Mouse (Mus musculus): ENCODE measurements around the gene Gm8265. TPM values are rescaled to one million over a fixed set of nuclear protein-coding genes. Genes with fewer than 3 reads are reported as not detected.
"Not testable (repeated sequence)": the region's sequence is repeated elsewhere in the genome, so short reads cannot be mapped to it uniquely, and the experiment has no call there.

Gene Gm8265
- not detected in 2 replicates for polyA plus RNA-seq (2014; fragmentation: Nextera tagmentation; extraction: Ambion mirVana)

DNA sequence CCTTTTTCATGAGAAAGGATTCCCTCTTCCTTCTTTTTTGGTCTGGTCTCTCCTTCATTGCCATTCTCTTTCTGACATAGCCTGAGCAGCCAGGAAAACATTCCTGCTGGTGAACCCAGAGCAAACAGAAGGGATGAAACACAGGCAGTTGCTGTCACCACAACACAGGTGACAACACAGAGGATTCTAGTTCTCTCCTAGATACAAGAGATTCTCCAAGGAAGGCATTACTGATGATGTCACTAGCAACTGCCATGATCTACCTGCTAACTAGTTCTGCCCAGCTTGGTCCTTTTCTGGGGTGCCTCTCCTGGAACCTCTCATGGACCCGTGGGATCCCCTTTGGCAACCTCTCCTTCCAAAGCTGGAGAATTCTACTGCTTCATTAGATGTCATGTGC is at the start of gene Gm8265:
Gene Gm8265 (minus strand): TSS at position 101 of the 400 bp plus-strand sequence.
- not testable (repeated sequence) for H3K27me3 ChIP-seq (ENCODE audit: control insufficient read depth, insufficient read depth, low read length); H3K27ac ChIP-seq (replicated peaks in 1 of 2; ENCODE audit: control insufficient read depth in 1 of 2, insufficient read depth in 1 of 2, low read depth in 2 of 2, low read length in 2 of 2); H3K4me1 ChIP-seq (ENCODE audit: control insufficient read depth in 2 of 2, insufficient read depth in 2 of 2, low read length in 2 of 2); H3K4me2 ChIP-seq (ENCODE audit: low read length); H3K9me3 ChIP-seq (ENCODE audit: control insufficient read depth, low read length); H3K9ac ChIP-seq (ENCODE audit: low read length); H3K4me3 ChIP-seq (ENCODE audit: control insufficient read depth in 1 of 2, insufficient read depth in 1 of 2, low read depth in 1 of 2, low read length in 2 of 2); H3K36me3 ChIP-seq (ENCODE audit: control insufficient read depth, insufficient read depth, low read length); ATAC-seq (ENCODE audit: insufficient number of reproducible peaks, insufficient read depth, low FRiP score, low read depth)
- WGBS, result no CpG with 5 or more reads among the region's 1 CpGs

Other genes with a start within 250 kb of the Gm8265 start
- gene Gm3500, start 244.0 kb downstream of the Gm8265 start, polyA plus RNA-seq (2014; fragmentation: Nextera tagmentation; extraction: Ambion mirVana), result not detected in 2 replicates
- gene Gm3194, start 177.6 kb downstream of the Gm8265 start, polyA plus RNA-seq (2014; fragmentation: Nextera tagmentation; extraction: Ambion mirVana), result 0.30 TPM in 1 of 2 replicates, not detected in the other
- not detected in 2 replicates for gene Gm8246, start 155.2 kb downstream of the Gm8265 start, polyA plus RNA-seq (2014; fragmentation: Nextera tagmentation; extraction: Ambion mirVana)
- not detected in 2 replicates for gene Gm3187, start 148.8 kb downstream of the Gm8265 start, polyA plus RNA-seq (2014; fragmentation: Nextera tagmentation; extraction: Ambion mirVana)
- 0.15 and 1.6 TPM in 2 replicates for gene Gm3488, start 131.4 kb downstream of the Gm8265 start, polyA plus RNA-seq (2014; fragmentation: Nextera tagmentation; extraction: Ambion mirVana)
- not detected in 2 replicates for gene Gm3532, start 94.5 kb downstream of the Gm8265 start, polyA plus RNA-seq (2014; fragmentation: Nextera tagmentation; extraction: Ambion mirVana)
- gene Gm9603, start 54.4 kb upstream of the Gm8265 start, polyA plus RNA-seq (2014; fragmentation: Nextera tagmentation; extraction: Ambion mirVana), result not detected in 2 replicates
- 0.27 TPM in 1 of 2 replicates, not detected in the other for gene Gm3373, start 108.5 kb upstream of the Gm8265 start, polyA plus RNA-seq (2014; fragmentation: Nextera tagmentation; extraction: Ambion mirVana)
- 0.62 and 1.3 TPM in 2 replicates for gene Gm3383, start 175.0 kb upstream of the Gm8265 start, polyA plus RNA-seq (2014; fragmentation: Nextera tagmentation; extraction: Ambion mirVana)
- gene Gm3424, start 197.3 kb upstream of the Gm8265 start, polyA plus RNA-seq (2014; fragmentation: Nextera tagmentation; extraction: Ambion mirVana), result not detected in 2 replicates
- not detected in 2 replicates for gene Gm8237, start 247.4 kb upstream of the Gm8265 start, polyA plus RNA-seq (2014; fragmentation: Nextera tagmentation; extraction: Ambion mirVana)

All from heart, embryonic 14.5 days (tissue).